ENCODE assay signal across 8 mouse cellular contexts in genomic region chr10:79533126-79533911, GRCm38 (mm10). TPM values are rescaled to one million over a fixed set of nuclear protein-coding genes. Genes with fewer than 3 reads are reported as not detected.
DNase-seq lines count a peak whose midpoint lies in the region; ATAC-seq and TF ChIP-seq lines count a peak whose summit lies in the region.

Gene Plpp2 (minus strand): TSS chr10:79533796.

- under 1% methylated on average over 52 of the region's 52 CpGs for WGBS in heart, embryonic 15.5 days
- WGBS in liver, embryonic 16.5 days (ENCODE audit: insufficient replicate concordance) = under 1% methylated on average over 52 of the region's 52 CpGs
- under 1% methylated on average over 50 of the region's 52 CpGs for WGBS in stomach, postnatal 0 days

- peak within 1 kb of the TSS; percentile 64 for H3K9ac ChIP-seq in heart, embryonic 15.5 days
- H3K9ac ChIP-seq in liver, embryonic 16.5 days (ENCODE audit: low read depth, low read length) = peak within 1 kb of the TSS; percentile 60
- peak within 1 kb of the TSS; percentile 60 for H3K9ac ChIP-seq in stomach, postnatal 0 days (ENCODE audit: low read length)

- H3K36me3 ChIP-seq in erythroblast, embryonic 14.5 days (ENCODE audit: control insufficient read depth) = peaks cover 6% of the 10 kb centered on the region; the same call in 1 of the 2 replicates
- H3K36me3 ChIP-seq in heart, embryonic 15.5 days = no peaks in the 10 kb centered on the region
- H3K36me3 ChIP-seq in liver, embryonic 16.5 days (ENCODE audit: control insufficient read depth, insufficient read depth) = no peaks in the 10 kb centered on the region
- no peaks in the 10 kb centered on the region for H3K36me3 ChIP-seq in stomach, postnatal 0 days (ENCODE audit: control insufficient read depth, insufficient read depth, low read length)

- H3K4me3 ChIP-seq in brown adipose tissue, adult 24 weeks (ENCODE audit: insufficient read depth, low read depth, low read length) = peak within 1 kb of the TSS; percentile 70
- H3K4me3 ChIP-seq in erythroblast, embryonic 14.5 days (replicated peaks) = peak within 1 kb of the TSS; percentile 64
- H3K4me3 ChIP-seq in heart, embryonic 15.5 days = peak within 1 kb of the TSS; percentile 74
- peak within 1 kb of the TSS; percentile 61 for H3K4me3 ChIP-seq in liver, embryonic 16.5 days (ENCODE audit: low read depth, low read length)
- H3K4me3 ChIP-seq in stomach, postnatal 0 days (ENCODE audit: low read depth, low read length) = peak within 1 kb of the TSS; percentile 53

- DNase-seq in kidney, postnatal 10 days = peak; percentile 89
- DNase-seq in neural tube, embryonic 10.5 days (ENCODE audit: extremely low spot score, low spot score) = peak; percentile 79
- peak; percentile 95 for DNase-seq in stomach, postnatal 0 days (ENCODE audit: low spot score)

- ATAC-seq in CD4-positive, CD25-positive, alpha-beta regulatory T cell, adult 4 months = peak; percentile 73
- peak; percentile 77 for ATAC-seq in heart, embryonic 15.5 days (replicated peaks; ENCODE audit: insufficient number of reproducible peaks, insufficient read depth, low FRiP score, low read depth)
- ATAC-seq in liver, embryonic 16.5 days (ENCODE audit: low read depth) = peak; percentile 88
- peak; percentile 90 for ATAC-seq in stomach, postnatal 0 days (ENCODE audit: low FRiP score, low TSS enrichment)

- TF ChIP-seq CTCF in stomach, postnatal 0 days (IDR thresholded peaks at IDR 0.05; ENCODE audit: low read depth) = peak; percentile 69

- H3K4me2 ChIP-seq in heart, embryonic 15.5 days = peak within 1 kb of the TSS; percentile 99
- peak within 1 kb of the TSS; percentile 69 for H3K4me2 ChIP-seq in liver, embryonic 16.5 days (ENCODE audit: low read depth, low read length)
- peak within 1 kb of the TSS; percentile 87 for H3K4me2 ChIP-seq in stomach, postnatal 0 days (replicated peaks; ENCODE audit: low read depth)

- no peak for TF ChIP-seq EP300 in stomach, postnatal 0 days (optimal IDR thresholded peaks at IDR 0.05)

- peaks cover 14% of the 10 kb centered on the region for H3K27me3 ChIP-seq in erythroblast, embryonic 14.5 days (ENCODE audit: control insufficient read depth)
- no peaks in the 10 kb centered on the region for H3K27me3 ChIP-seq in heart, embryonic 15.5 days
- 0 out of 2 replicates have a peak, but pooled peaks cover 2% of the 10 kb centered on the region for H3K27me3 ChIP-seq in liver, embryonic 16.5 days (ENCODE audit: control insufficient read depth, insufficient read depth, low read depth, low read length)
- no peaks in the 10 kb centered on the region for H3K27me3 ChIP-seq in stomach, postnatal 0 days (ENCODE audit: control insufficient read depth, insufficient read depth, low read length)

- no peaks in the 10 kb centered on the region for H3K4me1 ChIP-seq in brown adipose tissue, adult 24 weeks (ENCODE audit: control insufficient read depth, insufficient read depth, insufficient read length, low read length)
- peaks cover 19% of the 10 kb centered on the region for H3K4me1 ChIP-seq in erythroblast, embryonic 14.5 days (ENCODE audit: control insufficient read depth)
- H3K4me1 ChIP-seq in heart, embryonic 15.5 days (replicated peaks) = peaks cover 15% of the 10 kb centered on the region; the same call in 1 of the 2 replicates
- H3K4me1 ChIP-seq in liver, embryonic 16.5 days (ENCODE audit: control insufficient read depth, low read depth, low read length) = peaks cover 9% of the 10 kb centered on the region
- no peaks in the 10 kb centered on the region for H3K4me1 ChIP-seq in stomach, postnatal 0 days (replicated peaks; ENCODE audit: control insufficient read depth, insufficient read depth)

- H3K9me3 ChIP-seq in erythroblast, embryonic 14.5 days (ENCODE audit: control insufficient read depth, low read length) = no peaks in the 10 kb centered on the region
- H3K9me3 ChIP-seq in heart, embryonic 15.5 days (replicated peaks) = no peaks in the 10 kb centered on the region
- no peaks in the 10 kb centered on the region for H3K9me3 ChIP-seq in liver, embryonic 16.5 days (replicated peaks; ENCODE audit: control insufficient read depth, low read length)
- H3K9me3 ChIP-seq in stomach, postnatal 0 days (ENCODE audit: control insufficient read depth, low read length) = no peaks in the 10 kb centered on the region

- no peak within 1 kb of the TSS for H3K27ac ChIP-seq in brown adipose tissue, adult 24 weeks (replicated peaks; ENCODE audit: low read depth, low read length)
- peak within 1 kb of the TSS; percentile 8; the same call in 1 of the 2 replicates for H3K27ac ChIP-seq in heart, embryonic 15.5 days
- H3K27ac ChIP-seq in liver, embryonic 16.5 days (ENCODE audit: low read length) = peak within 1 kb of the TSS; percentile 73; the same call in 1 of the 2 replicates
- peak within 1 kb of the TSS; percentile 89 for H3K27ac ChIP-seq in stomach, postnatal 0 days (replicated peaks)

RNA-seq across cellular contexts. Expression of gene Plpp2, which starts in this region (rescaled TPM):
- polyA plus RNA-seq in CD4-positive, CD25-positive, alpha-beta regulatory T cell, adult 4 months (2017; shearing (Covaris generic)) = 1 to 10 TPM; 2.8 to 3.8 TPM
- 3.9 and 4.3 TPM in 2 replicates for polyA plus RNA-seq in brown adipose tissue, adult 24 weeks (2012; ENCODE audit: insufficient read depth, insufficient read length, missing spikeins)
- polyA plus RNA-seq in erythroblast, embryonic 14.5 days (2012) = 0.05 and 0.10 TPM in 2 replicates
- polyA plus RNA-seq in heart, embryonic 15.5 days (2015; fragmentation: Nextera tagmentation; extraction: Ambion mirVana) = 7.9 and 10.9 TPM in 2 replicates
- polyA plus RNA-seq in liver, embryonic 16.5 days (2015; fragmentation: Nextera tagmentation; extraction: Ambion mirVana) = 24.2 and 26.0 TPM in 2 replicates
- polyA plus RNA-seq in stomach, postnatal 0 days (2015; fragmentation: Nextera tagmentation; extraction: Ambion mirVana) = 81.8 and 92.1 TPM in 2 replicates
